Mouse (Mus musculus) erythroblast, embryonic 14.5 days (primary cell): ENCODE measurements around the gene Esr1.

Experiments
- GATA1 ChIP-seq: IDR thresholded peaks from 2 replicates; pipeline ENCODE4 v1.6.1; 2012; ENCODE audit warnings: low read length, inconsistent platforms, mixed read lengths
- TAL1 ChIP-seq: IDR thresholded peaks from 3 replicates; pipeline ENCODE4 v1.6.1; 2012; ENCODE audit warnings: low read length, inconsistent platforms, mixed read lengths

GRCm38 (mm10) chr10:4599591-4599990, 11.8 kb upstream of the Esr1 start:
- TF ChIP-seq GATA1 (no peak), TAL1 (no peak)
